Mouse (Mus musculus): ENCODE data around the gene Ebp. TPM values are rescaled to one million over a fixed set of nuclear protein-coding genes. Genes with fewer than 3 reads are reported as not detected.

Gene Ebp
- total and polyA plus RNA-seq, 2 experiments from 2014 or later = 20.6 to 26.2 TPM

- H3K36me3 ChIP-seq (replicated peaks; ENCODE audit: control insufficient read depth, insufficient read depth, low read length) = no peaks in the 10 kb centered on the region
- no peaks in the 10 kb centered on the region for H3K27me3 ChIP-seq (ENCODE audit: control insufficient read depth, insufficient read depth, low read length)
- peak overlapping the region; percentile 71 for H3K4me2 ChIP-seq (ENCODE audit: low read depth, low read length)
- H3K9ac ChIP-seq (replicated peaks; ENCODE audit: low read depth, low read length) = peak overlapping the region; percentile 60
- ATAC-seq (ENCODE audit: insufficient read depth, low read depth) = no peak
- peak overlapping the region; percentile 57 for H3K27ac ChIP-seq (ENCODE audit: low read depth)
- peaks cover 4% of the 10 kb centered on the region; the same call in 1 of the 2 replicates for H3K4me1 ChIP-seq (ENCODE audit: control insufficient read depth, insufficient read depth)
- TF ChIP-seq EP300 (IDR thresholded peaks at IDR 0.05; ENCODE audit: low read depth) = no peak
- TF ChIP-seq CTCF (IDR thresholded peaks at IDR 0.05; ENCODE audit: low read depth) = no peak
- no peak for DNase-seq (ENCODE audit: low spot score)
- 11% methylated on average over 12 of the region's 13 CpGs for WGBS
- no peaks in the 10 kb centered on the region for H3K9me3 ChIP-seq (replicated peaks; ENCODE audit: control insufficient read depth, low read length)
- H3K4me3 ChIP-seq (ENCODE audit: low read depth, low read length) = peak overlapping the region; percentile 60
Measured at GRCm38 (mm10) chrX:8192126-8192639, 1.1 kb downstream of the Ebp start.

GRCm38 (mm10) chrX:8182871-8183540 lies 10.3 kb downstream of the Ebp start:
- no peak overlapping the region for H3K4me3 ChIP-seq (ENCODE audit: low read depth, low read length)
- no peak for ATAC-seq (ENCODE audit: insufficient read depth, low read depth)
- no peaks in the 10 kb centered on the region for H3K27me3 ChIP-seq (ENCODE audit: control insufficient read depth, insufficient read depth, low read length)
- H3K9ac ChIP-seq (replicated peaks; ENCODE audit: low read depth, low read length) = no peak overlapping the region
- TF ChIP-seq CTCF (IDR thresholded peaks at IDR 0.05; ENCODE audit: low read depth) (no peak), EP300 (IDR thresholded peaks at IDR 0.05; ENCODE audit: low read depth) (no peak)
- H3K4me2 ChIP-seq (ENCODE audit: low read depth, low read length) = no peak overlapping the region
- no peaks in the 10 kb centered on the region for H3K9me3 ChIP-seq (replicated peaks; ENCODE audit: control insufficient read depth, low read length)
- no peaks in the 10 kb centered on the region for H3K4me1 ChIP-seq (ENCODE audit: control insufficient read depth, insufficient read depth)
- no peak overlapping the region for H3K27ac ChIP-seq (ENCODE audit: low read depth)
- no peak for DNase-seq (ENCODE audit: low spot score)
- H3K36me3 ChIP-seq (replicated peaks; ENCODE audit: control insufficient read depth, insufficient read depth, low read length) = peaks cover 8% of the 10 kb centered on the region; the same call in 1 of the 2 replicates
- WGBS = 6% methylated on average over 7 of the region's 7 CpGs

- H3K27ac ChIP-seq (ENCODE audit: low read depth) = no peak overlapping the region
- no peak overlapping the region for H3K4me3 ChIP-seq (ENCODE audit: low read depth, low read length)
- H3K9ac ChIP-seq (replicated peaks; ENCODE audit: low read depth, low read length) = no peak overlapping the region
- no peaks in the 10 kb centered on the region for H3K36me3 ChIP-seq (replicated peaks; ENCODE audit: control insufficient read depth, insufficient read depth, low read length)
- H3K9me3 ChIP-seq (replicated peaks; ENCODE audit: control insufficient read depth, low read length) = no peaks in the 10 kb centered on the region
- no peak for ATAC-seq (ENCODE audit: insufficient read depth, low read depth)
- 64% methylated on average over 5 of the region's 5 CpGs for WGBS
- TF ChIP-seq CTCF (IDR thresholded peaks at IDR 0.05; ENCODE audit: low read depth) (no peak), EP300 (IDR thresholded peaks at IDR 0.05; ENCODE audit: low read depth) (no peak)
- H3K4me2 ChIP-seq (ENCODE audit: low read depth, low read length) = no peak overlapping the region
- no peaks in the 10 kb centered on the region for H3K27me3 ChIP-seq (ENCODE audit: control insufficient read depth, insufficient read depth, low read length)
- no peak for DNase-seq (ENCODE audit: low spot score)
- H3K4me1 ChIP-seq (ENCODE audit: control insufficient read depth, insufficient read depth) = no peaks in the 10 kb centered on the region
Measured at GRCm38 (mm10) chrX:8179646-8180045, 13.7 kb downstream of the Ebp start.

- 66% methylated on average over 2 of the region's 2 CpGs for WGBS
- TF ChIP-seq CTCF (IDR thresholded peaks at IDR 0.05; ENCODE audit: low read depth) = no peak
- no peak overlapping the region for H3K4me2 ChIP-seq (ENCODE audit: low read depth, low read length)
- H3K27me3 ChIP-seq (ENCODE audit: control insufficient read depth, insufficient read depth, low read length) = no peaks in the 10 kb centered on the region
- no peaks in the 10 kb centered on the region for H3K9me3 ChIP-seq (replicated peaks; ENCODE audit: control insufficient read depth, low read length)
- H3K36me3 ChIP-seq (replicated peaks; ENCODE audit: control insufficient read depth, insufficient read depth, low read length) = no peaks in the 10 kb centered on the region
- H3K9ac ChIP-seq (replicated peaks; ENCODE audit: low read depth, low read length) = no peak overlapping the region
- H3K4me3 ChIP-seq (ENCODE audit: low read depth, low read length) = no peak overlapping the region
- ATAC-seq (ENCODE audit: insufficient read depth, low read depth) = no peak
- H3K27ac ChIP-seq (ENCODE audit: low read depth) = no peak overlapping the region
- no peak for DNase-seq (ENCODE audit: low spot score)
- H3K4me1 ChIP-seq (ENCODE audit: control insufficient read depth, insufficient read depth) = no peaks in the 10 kb centered on the region
Measured at GRCm38 (mm10) chrX:8178871-8179270, 14.4 kb downstream of the Ebp start.

GRCm38 (mm10) chrX:8175504-8176385 lies 17.6 kb downstream of the Ebp start, which contains the start of gene Tbc1d25:
Tbc1d25 (minus strand) TSS chrX:8176181.
- Histone ChIP-seq H3K4me1 (ENCODE audit: control insufficient read depth, insufficient read depth) (no peaks in the 10 kb centered on the region), H3K4me3 (ENCODE audit: low read depth, low read length) (peak within 1 kb of the TSS; percentile 79), H3K27me3 (ENCODE audit: control insufficient read depth, insufficient read depth, low read length) (no peaks in the 10 kb centered on the region), H3K9me3 (replicated peaks; ENCODE audit: control insufficient read depth, low read length) (no peaks in the 10 kb centered on the region), H3K27ac (ENCODE audit: low read depth) (peak within 1 kb of the TSS; percentile 76), H3K9ac (replicated peaks; ENCODE audit: low read depth, low read length) (peak within 1 kb of the TSS; percentile 68), H3K36me3 (replicated peaks; ENCODE audit: control insufficient read depth, insufficient read depth, low read length) (0 out of 2 replicates have a peak, but pooled peaks cover 3% of the 10 kb centered on the region), H3K4me2 (ENCODE audit: low read depth, low read length) (peak within 1 kb of the TSS; percentile 68)
- ATAC-seq (ENCODE audit: insufficient read depth, low read depth) (peak; percentile 96), DNase-seq (ENCODE audit: low spot score) (peak; percentile 76)
- TF ChIP-seq EP300 (IDR thresholded peaks at IDR 0.05; ENCODE audit: low read depth) (no peak), CTCF (IDR thresholded peaks at IDR 0.05; ENCODE audit: low read depth) (peak; percentile 19; the same call in 1 of the 2 replicates)
- 7% methylated on average over 54 of the region's 56 CpGs for WGBS
